Mouse (Mus musculus) embryo, embryonic 10 days (tissue): Measurements from ENCODE around the gene Isca1.
"Not testable (repeated sequence)": the region's sequence is repeated elsewhere in the genome, so short reads cannot be mapped to it uniquely, and the experiment has no call there.

Source experiments
- DNase-seq: peaks from one replicate; pipeline ENCODE4 v3.0.0-alpha.2; 2015; ENCODE audit warnings: low spot score

Isca1 gene

GRCm38 (mm10) chr13:59769296-59770163 is at the start of gene Isca1:
Gene Isca1 (minus strand): TSS chr13:59769810.
- DNase-seq: peak; percentile 99

DNA sequence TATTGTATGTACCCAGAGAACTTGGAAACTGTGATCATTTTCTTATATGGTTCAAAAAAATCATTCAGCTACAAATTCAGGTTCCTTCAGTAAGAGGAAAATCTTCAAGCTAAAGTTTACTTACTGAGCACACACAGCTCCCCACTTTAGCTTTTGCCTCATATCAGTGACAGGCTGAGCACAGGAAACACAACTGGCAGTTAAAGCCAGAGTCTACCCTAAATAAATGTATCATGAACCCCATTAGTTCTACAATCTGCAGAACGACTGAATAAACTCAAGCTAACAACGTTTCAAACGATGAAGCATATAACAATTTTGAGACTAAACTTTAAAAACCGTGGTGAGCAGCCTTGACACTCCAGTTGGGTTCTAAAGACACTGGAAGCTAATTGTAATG is 47.7 kb upstream of the Isca1 start:
- DNase-seq: no peak

DNA sequence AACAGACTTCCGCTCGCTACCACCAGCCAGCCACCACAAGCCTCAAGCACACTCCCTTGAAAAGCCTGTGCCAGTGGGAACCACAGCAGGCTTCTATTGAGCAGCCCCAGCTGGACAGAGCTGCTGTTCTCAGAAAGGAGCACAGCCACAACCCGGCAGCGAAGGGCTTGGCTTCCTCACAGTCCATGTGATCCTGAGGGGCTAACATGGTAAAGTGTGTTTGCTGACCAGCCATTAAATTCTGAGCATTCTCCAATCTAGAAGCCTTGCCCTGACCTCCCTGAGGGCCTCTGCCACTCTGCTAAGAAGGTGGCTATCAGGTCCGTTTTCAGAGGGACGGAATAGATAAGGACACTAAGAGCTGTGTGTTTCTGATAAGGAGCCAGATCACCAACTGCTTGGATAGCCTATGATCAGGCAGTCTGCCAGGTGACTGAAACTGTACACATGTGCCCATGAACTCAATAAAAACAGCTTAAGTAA is 44.5 kb upstream of the Isca1 start:
- DNase-seq: peak; percentile 12

DNA sequence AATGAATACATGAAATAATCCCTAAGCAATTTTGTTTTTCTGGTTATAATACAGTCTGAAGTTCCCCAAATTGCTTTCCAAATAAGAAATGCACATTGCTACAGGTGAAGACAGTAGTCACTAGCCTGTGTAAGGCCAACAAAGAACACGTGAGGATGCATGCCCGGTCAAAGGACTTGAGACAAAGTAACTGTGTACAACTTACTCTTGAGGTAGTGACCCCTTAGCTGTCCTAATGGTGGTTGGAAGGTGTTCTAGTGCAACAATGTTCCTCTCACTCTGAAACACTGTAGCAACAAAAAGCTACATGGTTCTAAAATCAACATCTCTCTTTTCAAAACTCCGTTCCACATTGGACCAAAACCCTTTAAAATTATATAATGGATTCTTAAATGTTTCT is 42.0 kb upstream of the Isca1 start:
- DNase-seq: no peak

GRCm38 (mm10) chr13:59801000-59801399 is 31.4 kb upstream of the Isca1 start:
- DNase-seq: no peak

DNA sequence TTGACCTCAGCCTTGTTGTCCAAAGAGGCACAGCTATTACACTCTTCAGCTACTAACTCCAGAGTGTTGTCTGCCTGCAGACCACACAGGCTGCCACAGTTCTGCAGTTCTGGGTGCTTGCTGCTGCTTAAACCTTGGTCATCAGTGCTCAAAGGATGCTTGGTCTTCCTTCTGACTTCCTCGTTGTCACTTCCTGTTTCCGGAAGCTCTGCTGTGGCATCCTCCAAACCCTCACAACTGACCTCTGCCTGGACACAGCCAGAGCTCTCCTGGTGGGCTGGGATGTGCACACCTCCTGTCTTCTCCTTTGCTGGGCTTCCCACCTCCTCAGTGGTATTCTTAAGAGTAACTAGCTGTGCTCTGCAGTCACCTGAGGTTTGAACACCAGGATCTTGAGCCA is 30.5 kb upstream of the Isca1 start:
- DNase-seq: no peak

GRCm38 (mm10) chr13:59798306-59798705 is 28.7 kb upstream of the Isca1 start:
- DNase-seq: no peak

DNA sequence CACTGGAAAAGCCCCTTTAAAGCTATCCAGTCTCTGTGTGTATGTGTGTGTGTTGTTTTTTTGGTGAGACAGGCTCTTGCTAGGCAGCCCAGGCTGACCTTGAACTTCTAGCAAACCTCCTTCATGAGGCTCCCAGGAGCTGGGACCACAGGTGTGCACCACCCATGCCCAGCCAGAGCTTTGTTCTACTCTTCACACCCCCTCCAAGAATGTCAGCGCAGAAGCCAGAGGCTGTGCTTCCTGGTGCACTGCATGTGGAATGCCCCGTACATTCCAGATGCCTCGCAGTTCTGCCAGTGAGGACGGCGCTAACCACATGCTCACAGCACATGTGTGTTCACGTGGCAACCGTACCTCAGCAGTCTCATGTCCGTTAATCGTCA is 26.8 kb upstream of the Isca1 start:
- DNase-seq: no peak

GRCm38 (mm10) chr13:59795807-59796465 is 26.3 kb upstream of the Isca1 start:
- DNase-seq: no peak

GRCm38 (mm10) chr13:59794786-59795185 is 25.2 kb upstream of the Isca1 start:
- no peak for DNase-seq

GRCm38 (mm10) chr13:59782145-59782544 is 12.5 kb upstream of the Isca1 start, which contains the start of gene Gm49354:
Gene Gm49354 (minus strand): TSS chr13:59782245.
- DNase-seq: no peak

DNA sequence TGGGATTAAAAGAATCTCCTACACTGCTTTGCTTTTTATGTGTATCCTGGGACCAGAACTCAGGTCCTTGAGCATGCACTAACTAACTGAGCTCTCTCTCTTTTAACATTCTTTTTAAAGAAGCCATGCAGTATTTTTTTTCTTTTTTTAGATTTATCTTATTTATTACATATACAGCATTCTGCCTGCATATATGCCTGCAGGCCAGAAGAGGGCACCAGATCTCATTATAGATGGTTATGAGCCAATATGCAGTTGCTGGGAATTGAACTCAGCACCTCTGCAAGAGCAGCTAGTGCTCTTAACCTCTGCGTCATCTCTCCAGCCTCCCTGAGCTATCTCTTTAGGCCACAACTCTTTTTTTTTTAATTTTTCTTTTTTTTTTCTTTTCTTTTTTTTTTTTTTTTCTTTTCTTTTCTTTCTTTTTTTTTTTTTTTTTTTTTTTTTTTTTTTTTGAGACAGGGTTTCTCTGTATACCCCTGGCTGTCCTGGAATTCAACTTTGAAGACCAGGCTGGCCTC is 10.2 kb upstream of the Isca1 start:
- not testable (repeated sequence) for DNase-seq

- no peak for DNase-seq
Measured at GRCm38 (mm10) chr13:59779213-59779612, 9.6 kb upstream of the Isca1 start.

DNA sequence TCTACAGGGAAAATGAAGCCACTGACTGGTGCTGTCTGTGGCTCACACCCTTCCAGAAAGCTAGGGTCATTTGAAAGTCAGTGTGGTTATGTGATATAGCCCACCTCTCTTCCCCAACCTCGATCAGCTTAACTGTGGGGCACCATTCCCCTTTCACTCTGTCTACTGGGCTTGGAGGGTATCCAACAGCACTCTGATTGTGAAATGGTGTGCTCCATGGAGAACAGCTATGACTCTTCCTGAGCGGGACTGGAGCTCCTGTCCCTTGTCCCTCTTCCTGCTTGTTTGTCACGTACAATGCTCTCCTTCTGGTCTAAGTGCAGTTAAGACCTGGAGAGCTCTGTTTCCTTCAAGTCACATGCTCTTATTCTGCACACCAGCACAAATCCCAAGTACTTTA is 5.6 kb upstream of the Isca1 start:
- no peak for DNase-seq

GRCm38 (mm10) chr13:59771257-59771656 is 1.6 kb upstream of the Isca1 start:
- peak; percentile 39 for DNase-seq

- no peak for DNase-seq
Measured at GRCm38 (mm10) chr13:59770847-59771246, 1.2 kb upstream of the Isca1 start.

- DNase-seq: peak; percentile 95
Measured at GRCm38 (mm10) chr13:59770164-59770562, 553 bp upstream of the Isca1 start.

- no peak for DNase-seq
Measured at GRCm38 (mm10) chr13:59768531-59768930, 1.1 kb downstream of the Isca1 start.

- DNase-seq: no peak
Measured at GRCm38 (mm10) chr13:59766786-59767515, 2.7 kb downstream of the Isca1 start.

DNA sequence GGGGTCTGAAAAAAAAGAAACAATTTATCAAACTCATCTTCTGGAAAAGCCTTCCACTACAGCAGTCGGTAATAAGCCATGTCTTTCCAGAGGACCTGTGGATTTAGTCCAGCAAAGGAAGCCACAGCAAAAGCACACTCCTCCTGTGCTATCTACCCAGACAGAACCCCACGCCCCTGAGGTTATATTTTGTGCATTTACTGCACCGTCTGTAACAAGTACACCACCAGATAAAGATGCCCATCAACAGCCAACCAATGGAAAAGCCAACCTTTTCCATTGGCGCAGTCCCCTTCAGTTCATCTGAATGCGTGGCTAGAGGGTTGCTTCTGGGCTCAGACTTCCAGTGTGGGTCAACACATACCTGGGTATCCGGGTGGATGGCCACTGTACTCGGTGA is 6.8 kb downstream of the Isca1 start:
- no peak for DNase-seq

GRCm38 (mm10) chr13:59756906-59757305 is 12.7 kb downstream of the Isca1 start:
- no peak for DNase-seq

GRCm38 (mm10) chr13:59750310-59750709 is 19.3 kb downstream of the Isca1 start:
- no peak for DNase-seq
